Comparison of ENCODE assay signal across 8 mouse cellular contexts in the genomic region with DNA sequence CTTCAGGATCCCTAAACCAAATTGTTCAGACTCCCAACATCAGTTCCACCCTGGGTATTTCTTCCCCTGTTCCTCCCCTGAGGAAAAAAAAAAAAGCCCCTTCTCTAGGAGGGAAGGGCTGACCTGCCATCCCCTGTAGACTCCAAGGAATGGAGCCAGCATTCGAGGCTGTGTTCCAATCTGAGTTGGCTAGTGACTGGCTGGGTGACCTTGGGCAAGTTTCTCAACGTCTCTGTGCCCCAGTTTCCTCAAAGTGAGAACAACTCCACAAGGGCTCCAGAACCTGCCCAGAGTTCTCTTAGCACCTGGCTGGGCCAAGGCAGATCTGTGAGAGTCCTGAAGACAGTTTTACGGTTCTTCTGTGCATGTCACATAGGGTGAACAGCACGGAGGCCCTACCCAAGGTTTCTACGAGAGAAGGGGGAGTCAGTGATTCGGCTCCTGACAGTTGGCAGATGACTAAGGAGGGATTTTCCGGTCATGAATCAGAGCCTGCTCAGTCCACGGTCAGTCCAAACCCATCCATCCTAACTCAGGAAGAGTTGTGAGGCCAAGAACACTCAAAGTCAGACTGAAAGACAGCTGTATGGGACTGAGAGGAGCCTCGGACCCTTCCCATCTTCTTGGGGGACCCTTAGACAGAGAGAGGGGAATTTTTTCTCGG. TPM values are rescaled to one million over a fixed set of nuclear protein-coding genes. Genes with fewer than 3 reads are reported as not detected.
DNase-seq lines count a peak whose midpoint lies in the region; ATAC-seq lines count a peak whose summit lies in the region.

No protein-coding gene starts in this region.

- H3K4me1 ChIP-seq in kidney, embryonic 15.5 days: peaks cover 20% of the 10 kb centered on the region
- peaks cover 30% of the 10 kb centered on the region for H3K4me1 ChIP-seq in forebrain, embryonic 16.5 days (replicated peaks; ENCODE audit: control insufficient read depth, insufficient read depth, low read length)
- H3K4me1 ChIP-seq in liver, embryonic 11.5 days (replicated peaks; ENCODE audit: control insufficient read depth, insufficient read depth, low read length): peaks cover 10% of the 10 kb centered on the region

- H3K9ac ChIP-seq in kidney, embryonic 15.5 days: peak overlapping the region; percentile 96
- H3K9ac ChIP-seq in forebrain, embryonic 16.5 days (replicated peaks; ENCODE audit: low read depth, low read length): peak overlapping the region; percentile 93
- peak overlapping the region; percentile 90 for H3K9ac ChIP-seq in liver, embryonic 11.5 days (ENCODE audit: low read depth, low read length)

- H3K4me3 ChIP-seq in kidney, embryonic 15.5 days (replicated peaks): peak overlapping the region; percentile 97
- H3K4me3 ChIP-seq in forebrain, embryonic 16.5 days (replicated peaks; ENCODE audit: low read length): peak overlapping the region; percentile 95
- peak overlapping the region; percentile 86 for H3K4me3 ChIP-seq in liver, embryonic 11.5 days (ENCODE audit: low read depth, low read length)

- H3K27ac ChIP-seq in kidney, embryonic 15.5 days: peak overlapping the region; percentile 77
- H3K27ac ChIP-seq in forebrain, embryonic 16.5 days (ENCODE audit: low read length): peak overlapping the region; percentile 60; the same call in 1 of the 2 replicates
- peak overlapping the region; percentile 39; the same call in 1 of the 2 replicates for H3K27ac ChIP-seq in liver, embryonic 11.5 days (ENCODE audit: low read depth, low read length)

- H3K36me3 ChIP-seq in kidney, embryonic 15.5 days: peaks cover 41% of the 10 kb centered on the region
- peaks cover 5% of the 10 kb centered on the region for H3K36me3 ChIP-seq in forebrain, embryonic 16.5 days (ENCODE audit: control insufficient read depth, insufficient read depth)
- H3K36me3 ChIP-seq in liver, embryonic 11.5 days (ENCODE audit: control insufficient read depth, insufficient read depth, low read length): no peaks in the 10 kb centered on the region; the same call in 1 of the 2 replicates

- H3K27me3 ChIP-seq in kidney, embryonic 15.5 days: no peaks in the 10 kb centered on the region
- no peaks in the 10 kb centered on the region for H3K27me3 ChIP-seq in forebrain, embryonic 16.5 days (replicated peaks; ENCODE audit: control insufficient read depth, insufficient read depth, low read length)
- H3K27me3 ChIP-seq in liver, embryonic 11.5 days (replicated peaks; ENCODE audit: control insufficient read depth, insufficient read depth, low read length): no peaks in the 10 kb centered on the region

- WGBS in kidney, embryonic 15.5 days: 9% methylated on average over 10 of the region's 10 CpGs
- 29% methylated on average over 10 of the region's 10 CpGs for WGBS in forebrain, embryonic 16.5 days
- WGBS in liver, embryonic 11.5 days: 35% methylated on average over 10 of the region's 10 CpGs

- no peak for DNase-seq in kidney, adult 8-10 months
- DNase-seq in MN1 (ENCODE audit: low spot score): peak; percentile 52
- no peak for DNase-seq in liver, embryonic 11.5 days (ENCODE audit: low spot score)
- no peak for DNase-seq in urinary bladder, postnatal 14 days (ENCODE audit: low spot score)
- no peak for DNase-seq in ovary, adult 18-20 months (ENCODE audit: low spot score)
- no peak for DNase-seq in urinary bladder, adult 2 months (ENCODE audit: low spot score)

- H3K4me2 ChIP-seq in kidney, embryonic 15.5 days: peak overlapping the region; percentile 75
- H3K4me2 ChIP-seq in forebrain, embryonic 16.5 days (ENCODE audit: low read length): peak overlapping the region; percentile 87
- peak overlapping the region; percentile 94 for H3K4me2 ChIP-seq in liver, embryonic 11.5 days

- no peaks in the 10 kb centered on the region for H3K9me3 ChIP-seq in kidney, embryonic 15.5 days (replicated peaks)
- no peaks in the 10 kb centered on the region for H3K9me3 ChIP-seq in forebrain, embryonic 16.5 days (ENCODE audit: control insufficient read depth, low read length)
- no peaks in the 10 kb centered on the region for H3K9me3 ChIP-seq in liver, embryonic 11.5 days (ENCODE audit: control insufficient read depth, low read length)

- ATAC-seq in kidney, embryonic 15.5 days (replicated peaks; ENCODE audit: low FRiP score): no peak
- no peak for ATAC-seq in forebrain, embryonic 16.5 days
- no peak for ATAC-seq in liver, embryonic 11.5 days (replicated peaks; ENCODE audit: low FRiP score)

RNA-seq across cellular contexts. Expression of gene Zswim4, which starts 1.0 kb away (rescaled TPM):
- 16.6 and 17.3 TPM in 2 replicates for polyA plus RNA-seq in kidney, embryonic 15.5 days (2015; fragmentation: Nextera tagmentation; extraction: Ambion mirVana)
- polyA plus RNA-seq in forebrain, embryonic 16.5 days (2015; fragmentation: Nextera tagmentation; extraction: Ambion mirVana): 40.1 and 41.8 TPM in 2 replicates
- 7.9 and 9.1 TPM in 2 replicates for polyA plus RNA-seq in liver, embryonic 11.5 days (2014; fragmentation: Nextera tagmentation; extraction: Ambion mirVana)
- 8.6 and 9.2 TPM in 2 replicates for polyA plus RNA-seq in urinary bladder, adult 2 months (2012; rRNA removed)

RNA-seq across cellular contexts. Expression of gene D8Ertd738e, which starts 13.6 kb away (rescaled TPM):
- polyA plus RNA-seq in kidney, embryonic 15.5 days (2015; fragmentation: Nextera tagmentation; extraction: Ambion mirVana): 336 and 355 TPM in 2 replicates
- polyA plus RNA-seq in forebrain, embryonic 16.5 days (2015; fragmentation: Nextera tagmentation; extraction: Ambion mirVana): 214 and 231 TPM in 2 replicates
- polyA plus RNA-seq in liver, embryonic 11.5 days (2014; fragmentation: Nextera tagmentation; extraction: Ambion mirVana): 323 and 339 TPM in 2 replicates
- 183 and 196 TPM in 2 replicates for polyA plus RNA-seq in urinary bladder, adult 2 months (2012; rRNA removed)

RNA-seq across cellular contexts. Expression of gene Mri1, which starts 21.2 kb away (rescaled TPM):
- 66.8 and 77.8 TPM in 2 replicates for polyA plus RNA-seq in kidney, embryonic 15.5 days (2015; fragmentation: Nextera tagmentation; extraction: Ambion mirVana)
- polyA plus RNA-seq in forebrain, embryonic 16.5 days (2015; fragmentation: Nextera tagmentation; extraction: Ambion mirVana): 46.5 and 57.1 TPM in 2 replicates
- 92.2 and 95.9 TPM in 2 replicates for polyA plus RNA-seq in liver, embryonic 11.5 days (2014; fragmentation: Nextera tagmentation; extraction: Ambion mirVana)
- polyA plus RNA-seq in urinary bladder, adult 2 months (2012; rRNA removed): 41.1 and 47.3 TPM in 2 replicates

RNA-seq across cellular contexts. Expression of gene Ccdc130, which starts 34.3 kb away (rescaled TPM):
- polyA plus RNA-seq in kidney, embryonic 15.5 days (2015; fragmentation: Nextera tagmentation; extraction: Ambion mirVana): 23.0 and 25.9 TPM in 2 replicates
- polyA plus RNA-seq in forebrain, embryonic 16.5 days (2015; fragmentation: Nextera tagmentation; extraction: Ambion mirVana): 26.8 and 31.0 TPM in 2 replicates
- polyA plus RNA-seq in liver, embryonic 11.5 days (2014; fragmentation: Nextera tagmentation; extraction: Ambion mirVana): 16.0 and 20.1 TPM in 2 replicates
- polyA plus RNA-seq in urinary bladder, adult 2 months (2012; rRNA removed): 33.1 and 35.3 TPM in 2 replicates

RNA-seq across cellular contexts. Expression of gene Nanos3, which starts 50.9 kb away (rescaled TPM):
- 3.6 and 4.7 TPM in 2 replicates for polyA plus RNA-seq in kidney, embryonic 15.5 days (2015; fragmentation: Nextera tagmentation; extraction: Ambion mirVana)
- 3.2 and 4.7 TPM in 2 replicates for polyA plus RNA-seq in forebrain, embryonic 16.5 days (2015; fragmentation: Nextera tagmentation; extraction: Ambion mirVana)
- 1.2 and 1.8 TPM in 2 replicates for polyA plus RNA-seq in liver, embryonic 11.5 days (2014; fragmentation: Nextera tagmentation; extraction: Ambion mirVana)
- 0.13 TPM in 1 of 2 replicates, not detected in the other for polyA plus RNA-seq in urinary bladder, adult 2 months (2012; rRNA removed)
